Mouse (Mus musculus) forebrain, embryonic 15.5 days (tissue): ENCODE results near the gene Cda. TPM values are rescaled to one million over a fixed set of nuclear protein-coding genes. Genes with fewer than 3 reads are reported as not detected.

Experiments used
- ATAC-seq: fragments of 200-750 bp; cut with Nextera tagmentation; replicated peaks from 2 replicates; pipeline ENCODE4 v1.8.0; 2017; ENCODE audit warnings: mild to moderate bottlenecking, moderate TSS enrichment, moderate library complexity
- H3K27ac ChIP-seq: fragments of 300-500 bp; sonication (generic); replicated peaks from 2 replicates; pipeline ENCODE4 v1.5.1; 2015; ENCODE audit warnings: mild to moderate bottlenecking, inconsistent platforms
- H3K27me3 ChIP-seq: fragments of 300-500 bp; sonication (generic); 2 replicates; pipeline ENCODE4 v1.6.1; 2015; ENCODE audit warnings: inconsistent platforms
- H3K36me3 ChIP-seq: fragments of 300-500 bp; sonication (generic); 2 replicates; pipeline ENCODE4 v1.6.1; 2015; ENCODE audit warnings: mild to moderate bottlenecking, inconsistent platforms
- H3K4me1 ChIP-seq: fragments of 300-500 bp; sonication (generic); 2 replicates; pipeline ENCODE4 v1.6.1; 2015; ENCODE audit warnings: inconsistent platforms
- H3K4me2 ChIP-seq: fragments of 300-500 bp; sonication (generic); replicated peaks from 2 replicates; pipeline ENCODE4 v1.6.1; 2015; ENCODE audit warnings: mild to moderate bottlenecking, inconsistent platforms
- H3K4me3 ChIP-seq: fragments of 300-500 bp; sonication (generic); 2 replicates; pipeline ENCODE4 v1.5.1; 2015; ENCODE audit warnings: mild to moderate bottlenecking, inconsistent platforms
- H3K9ac ChIP-seq: fragments of 300-500 bp; sonication (generic); replicated peaks from 2 replicates; pipeline ENCODE4 v1.6.1; 2015; ENCODE audit warnings: mild to moderate bottlenecking, inconsistent platforms
- H3K9me3 ChIP-seq: fragments of 300-500 bp; sonication (generic); 2 replicates; pipeline ENCODE4 v1.6.1; 2016; ENCODE audit warnings: inconsistent platforms
- WGBS: fragments of 180-500 bp; shearing (Covaris S2); methylation state at CpG from one replicate; pipeline ENCODE4 v1.1.7; 2015; ENCODE audit warnings: mixed read lengths; 5-methylcytosine and 5-hydroxymethylcytosine counted together
- polyA plus RNA-seq: library from polyadenylated mRNA; unstranded; fragments of >200 nt; fragmentation: Nextera tagmentation; extraction: Ambion mirVana; gene quantifications from 2 replicates; pipeline ENCODE4 v1.2.1, GENCODE M21; 2015

Cda gene
- polyA plus RNA-seq, result 1.4 and 2.2 TPM in 2 replicates

GRCm38 (mm10) chr4:138367641-138368497 is at the start of gene Cda:
Gene Cda, minus strand, starts transcription at chr4:138367992.
- H3K27me3 ChIP-seq, result peaks cover 10% of the 10 kb centered on the region; the same call in 1 of the 2 replicates
- H3K27ac ChIP-seq, result no peak within 1 kb of the TSS
- peak; percentile 64; the same call in 1 of the 2 replicates for ATAC-seq
- H3K4me1 ChIP-seq, result peaks cover 8% of the 10 kb centered on the region
- H3K9me3 ChIP-seq, result no peaks in the 10 kb centered on the region
- H3K9ac ChIP-seq, result peak within 1 kb of the TSS; percentile 23
- WGBS, result 9% methylated on average over 34 of the region's 34 CpGs
- no peaks in the 10 kb centered on the region for H3K36me3 ChIP-seq
- H3K4me3 ChIP-seq, result peak within 1 kb of the TSS; percentile 27
- peak within 1 kb of the TSS; percentile 42 for H3K4me2 ChIP-seq

- no peak overlapping the region for H3K9ac ChIP-seq
- H3K9me3 ChIP-seq, result no peaks in the 10 kb centered on the region
- H3K4me3 ChIP-seq, result no peak overlapping the region
- H3K4me2 ChIP-seq, result no peak overlapping the region
- no peak for ATAC-seq
- no peaks in the 10 kb centered on the region for H3K36me3 ChIP-seq
- peaks cover 9% of the 10 kb centered on the region for H3K4me1 ChIP-seq
- 62% methylated on average over 5 of the region's 5 CpGs for WGBS
- no peak overlapping the region for H3K27ac ChIP-seq
- no peaks in the 10 kb centered on the region for H3K27me3 ChIP-seq
Measured at GRCm38 (mm10) chr4:138416414-138416813, 48.6 kb upstream of the Cda start.

- Histone ChIP-seq H3K4me3 (no peak overlapping the region), H3K27me3 (no peaks in the 10 kb centered on the region), H3K4me2 (no peak overlapping the region), H3K36me3 (no peaks in the 10 kb centered on the region), H3K9me3 (no peaks in the 10 kb centered on the region), H3K27ac (no peak overlapping the region), H3K9ac (no peak overlapping the region), H3K4me1 (peaks cover 9% of the 10 kb centered on the region)
- WGBS, result 85% methylated on average over 3 of the region's 3 CpGs
- ATAC-seq, result no peak
Measured at GRCm38 (mm10) chr4:138415991-138416390, 48.2 kb upstream of the Cda start.

- 24% methylated on average over 6 of the region's 6 CpGs for WGBS
- H3K4me2 ChIP-seq, result no peak overlapping the region
Measured at GRCm38 (mm10) chr4:138414725-138415124, 46.9 kb upstream of the Cda start.

GRCm38 (mm10) chr4:138411504-138412121 is 43.8 kb upstream of the Cda start:
- Histone ChIP-seq H3K9me3 (no peaks in the 10 kb centered on the region), H3K4me2 (no peak overlapping the region), H3K4me1 (peaks cover 6% of the 10 kb centered on the region; the same call in 1 of the 2 replicates), H3K9ac (no peak overlapping the region), H3K36me3 (no peaks in the 10 kb centered on the region), H3K27me3 (no peaks in the 10 kb centered on the region), H3K4me3 (no peak overlapping the region), H3K27ac (no peak overlapping the region)
- WGBS, result 57% methylated on average over 7 of the region's 7 CpGs
- ATAC-seq, result no peak

More at GRCm38 (mm10) chr4:138414725-138415124, 46.9 kb upstream of the Cda start:
- Histone ChIP-seq H3K27ac (peak overlapping the region; percentile 36; the same call in 1 of the 2 replicates), H3K9me3 (no peaks in the 10 kb centered on the region), H3K9ac (no peak overlapping the region), H3K36me3 (no peaks in the 10 kb centered on the region), H3K27me3 (no peaks in the 10 kb centered on the region), H3K4me1 (peaks cover 9% of the 10 kb centered on the region), H3K4me3 (no peak overlapping the region)
- no peak for ATAC-seq

- WGBS, result 19% methylated on average over 5 of the region's 5 CpGs
- ATAC-seq, result no peak
Measured at GRCm38 (mm10) chr4:138411011-138411410, 43.2 kb upstream of the Cda start.

GRCm38 (mm10) chr4:138407479-138408194 is 39.8 kb upstream of the Cda start:
- Histone ChIP-seq H3K9me3 (no peaks in the 10 kb centered on the region), H3K4me3 (no peak overlapping the region), H3K27ac (no peak overlapping the region), H3K4me2 (no peak overlapping the region), H3K27me3 (no peaks in the 10 kb centered on the region), H3K4me1 (no peaks in the 10 kb centered on the region), H3K9ac (no peak overlapping the region), H3K36me3 (no peaks in the 10 kb centered on the region)
- ATAC-seq, result no peak
- WGBS, result 81% methylated on average over 12 of the region's 13 CpGs

More at GRCm38 (mm10) chr4:138411011-138411410, 43.2 kb upstream of the Cda start:
- Histone ChIP-seq H3K27ac (no peak overlapping the region), H3K4me2 (no peak overlapping the region), H3K9ac (no peak overlapping the region), H3K4me1 (peaks cover 6% of the 10 kb centered on the region; the same call in 1 of the 2 replicates), H3K9me3 (no peaks in the 10 kb centered on the region), H3K36me3 (no peaks in the 10 kb centered on the region), H3K27me3 (no peaks in the 10 kb centered on the region), H3K4me3 (no peak overlapping the region)

GRCm38 (mm10) chr4:138404806-138405205 is 37.0 kb upstream of the Cda start:
- H3K4me3 ChIP-seq, result no peak overlapping the region
- no peak for ATAC-seq
- H3K36me3 ChIP-seq, result no peaks in the 10 kb centered on the region
- no peak overlapping the region for H3K27ac ChIP-seq
- H3K27me3 ChIP-seq, result peaks cover 9% of the 10 kb centered on the region
- no peak overlapping the region for H3K4me2 ChIP-seq
- 5% methylated on average over 2 of the region's 2 CpGs for WGBS
- no peak overlapping the region for H3K9ac ChIP-seq
- no peaks in the 10 kb centered on the region for H3K9me3 ChIP-seq
- H3K4me1 ChIP-seq, result no peaks in the 10 kb centered on the region

- H3K27ac ChIP-seq, result no peak overlapping the region
- peak overlapping the region; percentile 45 for H3K4me3 ChIP-seq
- peak overlapping the region; percentile 84 for H3K4me2 ChIP-seq
- no peaks in the 10 kb centered on the region for H3K36me3 ChIP-seq
- ATAC-seq, result no peak
- peaks cover 79% of the 10 kb centered on the region for H3K27me3 ChIP-seq
- H3K4me1 ChIP-seq, result peaks cover 16% of the 10 kb centered on the region
- no peaks in the 10 kb centered on the region for H3K9me3 ChIP-seq
- peak overlapping the region; percentile 45 for H3K9ac ChIP-seq
- 7% methylated on average over 8 of the region's 8 CpGs for WGBS
Measured at GRCm38 (mm10) chr4:138396711-138397110, 28.9 kb upstream of the Cda start.

- peaks cover 16% of the 10 kb centered on the region for H3K4me1 ChIP-seq
- ATAC-seq, result 0 out of 2 replicates have a peak, but pooled peaks have one; percentile 58
- WGBS, result 1% methylated on average over 45 of the region's 46 CpGs
- no peak within 1 kb of the TSS for H3K27ac ChIP-seq
- no peaks in the 10 kb centered on the region for H3K9me3 ChIP-seq
- peak within 1 kb of the TSS; percentile 84 for H3K4me2 ChIP-seq
- H3K27me3 ChIP-seq, result peaks cover 79% of the 10 kb centered on the region
- peak within 1 kb of the TSS; percentile 45 for H3K4me3 ChIP-seq
- no peaks in the 10 kb centered on the region for H3K36me3 ChIP-seq
- H3K9ac ChIP-seq, result peak within 1 kb of the TSS; percentile 45
Measured at GRCm38 (mm10) chr4:138395971-138396645, 28.3 kb upstream of the Cda start, which contains the start of gene Fam43b. Gene Fam43b, minus strand, starts transcription at chr4:138396528.
